Mouse (Mus musculus) lung, embryonic 15.5 days (tissue): ENCODE measurements around the gene Shisa8. TPM values are rescaled to one million over a fixed set of nuclear protein-coding genes. Genes with fewer than 3 reads are reported as not detected.
"Not testable (repeated sequence)": the region's sequence is repeated elsewhere in the genome, so short reads cannot be mapped to it uniquely, and the experiment has no call there.

Experiments
- ATAC-seq: fragments of 200-750 bp; cut with Nextera tagmentation; 2 replicates; pipeline ENCODE4 v1.8.0; 2017; ENCODE audit warnings: moderate number of reproducible peaks, borderline replicate concordance; ENCODE audit not compliant: low FRiP score, low TSS enrichment; ENCODE audit errors: extremely low read depth
- H3K27ac ChIP-seq: fragments of 300-500 bp; sonication (generic); 2 replicates; pipeline ENCODE4 v1.5.1; 2015; ENCODE audit warnings: moderate library complexity, mild to moderate bottlenecking, inconsistent platforms
- H3K27me3 ChIP-seq: fragments of 300-500 bp; sonication (generic); 2 replicates; pipeline ENCODE4 v1.6.1; 2015; ENCODE audit warnings: inconsistent platforms
- H3K36me3 ChIP-seq: fragments of 300-500 bp; sonication (generic); 2 replicates; pipeline ENCODE4 v1.6.1; 2015; ENCODE audit warnings: inconsistent platforms
- H3K4me1 ChIP-seq: fragments of 300-500 bp; sonication (generic); 2 replicates; pipeline ENCODE4 v1.6.1; 2015; ENCODE audit warnings: inconsistent platforms
- H3K4me2 ChIP-seq: fragments of 300-500 bp; sonication (generic); 2 replicates; pipeline ENCODE4 v1.6.1; 2015; ENCODE audit warnings: inconsistent platforms, mild to moderate bottlenecking, moderate library complexity
- H3K4me3 ChIP-seq: fragments of 300-500 bp; sonication (generic); 2 replicates; pipeline ENCODE4 v1.5.1; 2015; ENCODE audit warnings: mild to moderate bottlenecking, inconsistent platforms
- H3K9ac ChIP-seq: fragments of 300-500 bp; sonication (generic); 2 replicates; pipeline ENCODE4 v1.6.1; 2015; ENCODE audit warnings: inconsistent platforms
- H3K9me3 ChIP-seq: fragments of 300-500 bp; sonication (generic); 2 replicates; pipeline ENCODE4 v1.6.1; 2016; ENCODE audit warnings: inconsistent platforms
- WGBS: fragments of 180-500 bp; shearing (Covaris S2); methylation state at CpG from one replicate; pipeline ENCODE4 v1.1.7; 2015; 5-methylcytosine and 5-hydroxymethylcytosine counted together
- polyA plus RNA-seq: library from polyadenylated mRNA; unstranded; fragments of >200 nt; fragmentation: Nextera tagmentation; extraction: Ambion mirVana; gene quantifications from 2 replicates; pipeline ENCODE4 v1.2.1, GENCODE M21; 2015

Gene Shisa8
- 1.1 and 1.3 TPM in 2 replicates for polyA plus RNA-seq

GRCm38 (mm10) chr15:82212752-82213063, at the start of gene Shisa8:
TSS of gene Shisa8 (minus strand) at chr15:82212815.
- 0% methylated on average over 11 of the region's 34 CpGs for WGBS
- H3K27me3 ChIP-seq: peaks cover 94% of the 10 kb centered on the region
- ATAC-seq: no peak
- H3K27ac ChIP-seq: no peak within 1 kb of the TSS
- H3K4me1 ChIP-seq: peaks cover 21% of the 10 kb centered on the region
- H3K9ac ChIP-seq: peak within 1 kb of the TSS; percentile 29; the same call in 1 of the 2 replicates
- H3K4me3 ChIP-seq: peak within 1 kb of the TSS; percentile 44
- peak within 1 kb of the TSS; percentile 85 for H3K4me2 ChIP-seq
- H3K9me3 ChIP-seq: no peaks in the 10 kb centered on the region
- H3K36me3 ChIP-seq: no peaks in the 10 kb centered on the region

- WGBS: 12% methylated on average over 16 of the region's 16 CpGs
- Histone ChIP-seq H3K4me2 (no peak overlapping the region), H3K9me3 (no peaks in the 10 kb centered on the region), H3K36me3 (no peaks in the 10 kb centered on the region), H3K4me1 (no peaks in the 10 kb centered on the region), H3K27me3 (no peaks in the 10 kb centered on the region; the same call in 1 of the 2 replicates), H3K9ac (no peak overlapping the region), H3K4me3 (no peak overlapping the region), H3K27ac (no peak overlapping the region)
- 0 out of 2 replicates have a peak, but pooled peaks have one; percentile 27 for ATAC-seq
These were observed 46.9 kb upstream of the Shisa8 start for GRCm38 (mm10) chr15:82259510-82259909.

GRCm38 (mm10) chr15:82255944-82256383, 43.3 kb upstream of the Shisa8 start:
- H3K9ac ChIP-seq: no peak overlapping the region
- no peaks in the 10 kb centered on the region for H3K36me3 ChIP-seq
- H3K4me3 ChIP-seq: no peak overlapping the region
- no peaks in the 10 kb centered on the region for H3K4me1 ChIP-seq
- no peak overlapping the region for H3K27ac ChIP-seq
- ATAC-seq: no peak; the same call in 1 of the 2 replicates
- WGBS: 28% methylated on average over 10 of the region's 10 CpGs
- no peaks in the 10 kb centered on the region; the same call in 1 of the 2 replicates for H3K9me3 ChIP-seq
- no peak overlapping the region for H3K4me2 ChIP-seq
- H3K27me3 ChIP-seq: no peaks in the 10 kb centered on the region

DNA sequence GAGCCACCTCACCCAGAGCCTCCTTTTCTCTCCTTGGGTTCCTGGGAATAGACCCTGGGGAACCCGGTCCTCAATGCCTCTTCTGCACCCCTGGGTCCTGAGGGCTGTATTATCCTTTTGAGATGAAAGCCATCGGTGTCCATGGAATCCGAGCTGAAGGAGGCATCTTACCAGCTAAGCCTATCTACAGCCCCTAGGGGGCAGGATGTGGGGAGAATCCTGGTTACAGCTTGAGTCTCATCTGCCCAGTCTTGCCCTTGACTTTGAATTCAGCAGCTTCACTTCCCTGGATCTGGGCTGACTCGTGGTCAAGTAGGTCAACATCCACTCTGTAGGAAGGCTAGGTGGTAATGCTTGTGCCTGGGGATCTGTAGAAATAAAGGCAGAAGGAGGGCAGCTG, 42.6 kb upstream of the Shisa8 start:
- no peak for ATAC-seq
- no peak overlapping the region for H3K4me2 ChIP-seq
- H3K4me3 ChIP-seq: no peak overlapping the region
- H3K9me3 ChIP-seq: no peaks in the 10 kb centered on the region; the same call in 1 of the 2 replicates
- H3K27ac ChIP-seq: no peak overlapping the region
- no peaks in the 10 kb centered on the region for H3K4me1 ChIP-seq
- H3K9ac ChIP-seq: no peak overlapping the region
- H3K36me3 ChIP-seq: no peaks in the 10 kb centered on the region
- H3K27me3 ChIP-seq: no peaks in the 10 kb centered on the region
- 36% methylated on average over 4 of the region's 4 CpGs for WGBS

DNA sequence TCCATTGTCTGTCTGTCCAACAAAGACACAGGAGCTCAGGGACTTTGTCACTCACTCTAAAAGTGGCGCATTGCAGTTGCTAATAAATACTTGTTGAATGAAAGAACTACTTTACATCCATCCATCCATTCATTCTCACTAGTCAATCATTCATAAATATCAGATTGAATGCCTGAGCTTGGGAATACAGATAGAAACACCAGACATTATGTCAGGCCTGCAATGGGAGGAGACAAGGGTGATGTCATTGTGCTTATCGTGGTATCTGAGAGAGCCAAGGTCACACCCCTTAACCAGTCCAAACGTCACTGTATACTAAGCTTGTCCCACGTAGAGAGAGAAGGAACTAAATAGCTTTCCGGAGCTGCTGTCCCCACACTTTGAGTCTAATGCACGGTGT, 39.5 kb upstream of the Shisa8 start, which contains the start of gene 1500009C09Rik:
TSS of gene 1500009C09Rik (plus strand) at position 301 of the 400 bp plus-strand sequence.
- no peaks in the 10 kb centered on the region; the same call in 1 of the 2 replicates for H3K9me3 ChIP-seq
- H3K4me2 ChIP-seq: no peak within 1 kb of the TSS
- H3K27me3 ChIP-seq: no peaks in the 10 kb centered on the region
- no peaks in the 10 kb centered on the region for H3K4me1 ChIP-seq
- no peak within 1 kb of the TSS for H3K27ac ChIP-seq
- H3K9ac ChIP-seq: no peak within 1 kb of the TSS
- no peak within 1 kb of the TSS for H3K4me3 ChIP-seq
- 81% methylated on average over 6 of the region's 6 CpGs for WGBS
- H3K36me3 ChIP-seq: no peaks in the 10 kb centered on the region
- no peak for ATAC-seq

DNA sequence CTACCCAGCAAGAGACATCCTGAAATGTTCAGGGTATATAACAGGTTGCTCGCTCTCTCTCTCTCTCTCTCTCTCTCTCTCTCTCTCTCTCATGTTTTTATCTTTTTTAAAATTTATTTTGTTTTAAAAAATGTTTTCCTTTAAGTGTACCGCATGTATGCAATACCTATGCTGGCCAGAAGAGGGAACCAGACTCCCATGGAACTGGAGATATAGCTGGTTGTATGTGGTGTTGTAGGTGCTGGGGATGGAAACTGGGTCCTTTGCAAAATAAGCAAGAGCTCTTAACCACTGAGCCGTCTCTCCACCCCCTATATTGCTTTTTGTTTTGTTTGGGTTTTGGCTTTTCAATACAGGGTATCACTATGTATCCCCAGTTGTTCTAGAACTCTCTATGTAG, 39.0 kb upstream of the Shisa8 start:
- Histone ChIP-seq H3K27me3 (no peaks in the 10 kb centered on the region), H3K27ac (no peak overlapping the region), H3K9me3 (no peaks in the 10 kb centered on the region; the same call in 1 of the 2 replicates), H3K9ac (no peak overlapping the region), H3K4me2 (no peak overlapping the region), H3K4me3 (no peak overlapping the region), H3K36me3 (no peaks in the 10 kb centered on the region), H3K4me1 (no peaks in the 10 kb centered on the region)
- ATAC-seq: no peak
- 96% methylated on average over 3 of the region's 3 CpGs for WGBS

- 64% methylated on average over 3 of the region's 3 CpGs for WGBS
- no peaks in the 10 kb centered on the region; the same call in 1 of the 2 replicates for H3K9me3 ChIP-seq
- H3K27me3 ChIP-seq: no peaks in the 10 kb centered on the region
- peaks cover 10% of the 10 kb centered on the region for H3K4me1 ChIP-seq
- H3K36me3 ChIP-seq: no peaks in the 10 kb centered on the region
- no peak overlapping the region for H3K9ac ChIP-seq
- no peak for ATAC-seq
- no peak overlapping the region for H3K4me3 ChIP-seq
- no peak overlapping the region for H3K4me2 ChIP-seq
- no peak overlapping the region for H3K27ac ChIP-seq
These were observed 34.6 kb upstream of the Shisa8 start for GRCm38 (mm10) chr15:82247131-82247776.

DNA sequence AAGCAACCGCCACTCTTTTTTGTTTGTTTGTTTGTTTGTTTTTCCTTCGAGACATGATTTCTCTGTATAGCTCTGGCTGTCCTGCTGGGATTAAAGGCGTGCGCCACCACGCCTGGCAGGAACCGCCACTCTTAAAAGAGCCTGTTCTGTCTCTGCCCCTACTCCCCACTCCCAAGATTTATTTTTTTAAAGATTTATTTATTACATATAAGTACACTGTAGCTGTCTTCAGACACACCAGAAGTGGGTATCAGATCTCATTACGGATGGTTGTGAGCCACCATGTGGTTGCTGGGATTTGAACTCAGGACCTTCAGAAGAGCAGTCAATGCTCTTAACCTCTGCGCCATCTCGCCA, 32.2 kb upstream of the Shisa8 start:
- 0 out of 2 replicates have a peak, but pooled peaks have one; percentile 6 for ATAC-seq
- Histone ChIP-seq H3K4me3 (peak overlapping the region; percentile 94), H3K27ac (peak overlapping the region; percentile 91), H3K9ac (peak overlapping the region; percentile 69), H3K4me2 (peak overlapping the region; percentile 96)
- H3K36me3 ChIP-seq, H3K4me1 ChIP-seq, H3K27me3 ChIP-seq, H3K9me3 ChIP-seq: not testable (repeated sequence)
- 19% methylated on average over 9 of the region's 9 CpGs for WGBS

GRCm38 (mm10) chr15:82244115-82244804, 31.6 kb upstream of the Shisa8 start, which contains the start of gene Cenpm:
TSS of gene Cenpm (minus strand) at chr15:82244748.
- H3K9ac ChIP-seq: peak within 1 kb of the TSS; percentile 69
- WGBS: under 1% methylated on average over 65 of the region's 65 CpGs

GRCm38 (mm10) chr15:82243742-82244114, 31.1 kb upstream of the Shisa8 start:
- Histone ChIP-seq H3K27me3 (no peaks in the 10 kb centered on the region), H3K9ac (peak overlapping the region; percentile 69), H3K4me3 (peak overlapping the region; percentile 94), H3K4me1 (peaks cover 10% of the 10 kb centered on the region), H3K27ac (peak overlapping the region; percentile 91; the same call in 1 of the 2 replicates), H3K36me3 (no peaks in the 10 kb centered on the region; the same call in 1 of the 2 replicates), H3K4me2 (peak overlapping the region; percentile 96), H3K9me3 (no peaks in the 10 kb centered on the region)
- 3% methylated on average over 12 of the region's 12 CpGs for WGBS
- ATAC-seq: no peak; the same call in none of the 2 replicates

More at GRCm38 (mm10) chr15:82244115-82244804, 31.6 kb upstream of the Shisa8 start, which contains the start of gene Cenpm:
- H3K9me3 ChIP-seq: no peaks in the 10 kb centered on the region
- ATAC-seq: peak; percentile 97
- H3K36me3 ChIP-seq: no peaks in the 10 kb centered on the region; the same call in 1 of the 2 replicates
- H3K4me1 ChIP-seq: peaks cover 10% of the 10 kb centered on the region
- peak within 1 kb of the TSS; percentile 94 for H3K4me3 ChIP-seq
- H3K27ac ChIP-seq: peak within 1 kb of the TSS; percentile 91
- no peaks in the 10 kb centered on the region for H3K27me3 ChIP-seq
- H3K4me2 ChIP-seq: peak within 1 kb of the TSS; percentile 96

DNA sequence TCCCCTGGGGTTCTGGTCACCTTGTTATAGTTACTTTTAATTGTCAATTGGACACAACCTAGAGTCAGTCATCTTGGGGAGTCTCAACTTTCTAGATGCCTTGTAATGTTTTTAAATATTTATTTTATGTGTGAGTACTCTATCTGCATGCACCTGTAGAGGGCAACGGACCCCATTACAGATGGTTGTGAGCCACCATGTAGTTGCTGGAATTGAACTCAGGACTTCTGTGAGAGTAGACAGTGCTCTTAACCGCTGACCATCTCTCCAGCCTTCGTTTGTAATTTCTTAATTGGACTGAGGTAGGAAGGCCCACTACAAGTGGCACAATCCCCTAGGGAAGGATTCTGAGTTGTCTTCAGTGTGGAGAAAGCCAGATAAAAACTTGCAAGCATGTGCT, 30.7 kb upstream of the Shisa8 start:
- Histone ChIP-seq H3K9me3 (no peaks in the 10 kb centered on the region), H3K4me3 (peak overlapping the region; percentile 94), H3K4me2 (peak overlapping the region; percentile 96), H3K9ac (peak overlapping the region; percentile 69), H3K36me3 (no peaks in the 10 kb centered on the region; the same call in 1 of the 2 replicates), H3K27me3 (no peaks in the 10 kb centered on the region), H3K27ac (no peak overlapping the region), H3K4me1 (peaks cover 10% of the 10 kb centered on the region)
- WGBS: 68% methylated on average over 3 of the region's 3 CpGs
- ATAC-seq: no peak

DNA sequence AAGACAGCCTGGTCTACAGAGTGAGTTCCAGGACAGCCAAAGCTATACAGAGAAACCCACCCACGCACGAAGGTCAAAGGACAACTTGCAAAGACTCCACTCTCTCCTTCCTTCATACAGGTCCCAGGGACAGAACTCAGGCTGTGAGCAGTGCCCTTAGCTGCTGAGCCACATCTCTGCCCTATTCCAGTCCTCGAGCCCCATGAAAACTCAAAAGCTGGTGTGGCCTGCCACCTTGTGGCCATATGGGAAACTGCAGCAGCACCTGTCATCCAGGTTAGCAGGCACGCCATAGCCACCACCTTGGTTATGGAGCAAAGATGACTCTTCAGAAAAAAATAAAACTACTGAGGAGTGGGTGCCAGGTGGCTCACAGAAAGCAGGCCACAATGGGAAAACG, 23.9 kb upstream of the Shisa8 start:
- Histone ChIP-seq H3K27ac (no peak overlapping the region), H3K9ac (no peak overlapping the region), H3K4me1 (no peaks in the 10 kb centered on the region; the same call in 1 of the 2 replicates), H3K4me3 (no peak overlapping the region), H3K36me3 (peaks cover 4% of the 10 kb centered on the region; the same call in 1 of the 2 replicates), H3K27me3 (no peaks in the 10 kb centered on the region), H3K4me2 (no peak overlapping the region), H3K9me3 (no peaks in the 10 kb centered on the region)
- 22% methylated on average over 5 of the region's 5 CpGs for WGBS
- peak; percentile 44; the same call in 1 of the 2 replicates for ATAC-seq
